11 mouse cellular contexts compared by ENCODE assay signal in the genomic region with DNA sequence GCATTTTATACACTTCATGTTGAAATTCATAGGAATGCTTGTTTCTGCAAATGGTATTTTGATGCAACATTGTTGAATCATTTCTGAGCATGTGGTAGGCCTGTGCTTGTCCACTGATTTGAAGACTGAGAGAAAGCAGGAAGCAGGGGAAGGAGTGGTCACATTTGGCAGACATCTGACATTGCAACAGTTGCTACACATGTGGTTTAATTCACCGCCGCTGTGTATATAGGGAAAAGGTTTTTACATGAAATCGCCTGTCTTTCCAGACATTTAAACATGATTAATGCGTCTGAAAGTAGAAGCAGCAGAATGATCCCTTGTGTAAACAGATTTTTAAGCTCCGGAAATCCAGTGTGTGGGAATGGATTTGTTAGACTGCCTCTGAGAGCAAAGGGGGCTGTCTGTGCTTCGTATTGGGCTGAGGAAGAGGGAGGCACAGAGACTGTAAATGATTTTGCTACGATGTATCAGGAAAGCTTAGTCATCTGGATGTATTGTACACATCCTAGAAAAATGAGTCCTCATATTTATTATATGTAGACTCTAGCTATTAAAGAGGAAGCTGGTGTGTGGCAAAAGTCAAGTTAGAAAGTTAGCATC. TPM values are rescaled to one million over a fixed set of nuclear protein-coding genes. Genes with fewer than 3 reads are reported as not detected.
DNase-seq lines count a peak whose midpoint lies in the region; ATAC-seq and TF ChIP-seq lines count a peak whose summit lies in the region.
"Had no signal": no experiment of that assay in that cellular context is flagged by ENCODE, and none has a peak within 500 bp of the region (broad histone marks: within the 10 kb centered on the region; RNA-seq: fewer than 3 reads in every experiment).

No protein-coding gene starts in this region.

- H3K27ac ChIP-seq in hindbrain, embryonic 11.5 days (ENCODE audit: low read depth, low read length), result no peak overlapping the region
- H3K27ac ChIP-seq in hindbrain, embryonic 10.5 days, result no peak overlapping the region
- peak overlapping the region; percentile 96 for H3K27ac ChIP-seq in embryonic fibroblast, embryonic 13.5 days (ENCODE audit: insufficient read depth, low read length)
- H3K27ac ChIP-seq in forebrain, embryonic 11.5 days (ENCODE audit: low read depth, low read length), result no peak overlapping the region

- H3K9ac ChIP-seq in hindbrain, embryonic 11.5 days (ENCODE audit: low read depth, low read length), result no peak overlapping the region
- no peak overlapping the region for H3K9ac ChIP-seq in forebrain, embryonic 11.5 days (ENCODE audit: low read length)

- no peak for ATAC-seq in hindbrain, embryonic 11.5 days (ENCODE audit: low FRiP score)
- no peak for ATAC-seq in forebrain, embryonic 11.5 days (replicated peaks; ENCODE audit: low FRiP score)

- peak; percentile 1 for DNase-seq in hindbrain, embryonic 11.5 days (ENCODE audit: low spot score)
- DNase-seq in hindbrain, embryonic 10.5 days (ENCODE audit: low spot score), result no peak
- DNase-seq in NIH3T3 (ENCODE audit: low read depth), result peak; percentile 94
- peak; percentile 51 for DNase-seq in lung, postnatal 36 days
- no peak for DNase-seq in right cerebral cortex, postnatal 14 days
- DNase-seq in forebrain, embryonic 11.5 days (ENCODE audit: low spot score), result no peak
- no peak for DNase-seq in layer of hippocampus, postnatal 10 days (ENCODE audit: low spot score in 2 of 2)
- DNase-seq: cerebellum, adult 11-12 months had no signal

- no peak; the same call in 1 of the 2 replicates for TF ChIP-seq POLR2A in embryonic fibroblast, embryonic 13.5 days (IDR thresholded peaks at IDR 0.05; ENCODE audit: low read depth, low read length)

- WGBS in hindbrain, embryonic 11.5 days, result 78% methylated on average over 7 of the region's 7 CpGs
- 82% methylated on average over 7 of the region's 7 CpGs for WGBS in hindbrain, embryonic 10.5 days
- 84% methylated on average over 7 of the region's 7 CpGs for WGBS in forebrain, embryonic 11.5 days

- H3K4me2 ChIP-seq in hindbrain, embryonic 11.5 days (replicated peaks; ENCODE audit: low read depth, low read length), result no peak overlapping the region
- no peak overlapping the region for H3K4me2 ChIP-seq in forebrain, embryonic 11.5 days (ENCODE audit: low read depth, low read length, severe bottlenecking)

- H3K36me3 ChIP-seq in hindbrain, embryonic 11.5 days (ENCODE audit: control insufficient read depth, insufficient read depth, low read length), result no peaks in the 10 kb centered on the region
- no peaks in the 10 kb centered on the region for H3K36me3 ChIP-seq in hindbrain, embryonic 10.5 days
- H3K36me3 ChIP-seq in forebrain, embryonic 11.5 days (ENCODE audit: control insufficient read depth, insufficient read depth, low read length), result no peaks in the 10 kb centered on the region

- no peaks in the 10 kb centered on the region for H3K27me3 ChIP-seq in hindbrain, embryonic 11.5 days (ENCODE audit: control insufficient read depth, insufficient read depth, low read length)
- no peaks in the 10 kb centered on the region for H3K27me3 ChIP-seq in hindbrain, embryonic 10.5 days (ENCODE audit: insufficient read depth, poor library complexity, severe bottlenecking)
- H3K27me3 ChIP-seq in forebrain, embryonic 11.5 days (ENCODE audit: control insufficient read depth, insufficient read depth, low read length), result no peaks in the 10 kb centered on the region

- no peaks in the 10 kb centered on the region for H3K4me1 ChIP-seq in hindbrain, embryonic 11.5 days (replicated peaks; ENCODE audit: control insufficient read depth, insufficient read depth, low read length)
- H3K4me1 ChIP-seq in hindbrain, embryonic 10.5 days (replicated peaks), result no peaks in the 10 kb centered on the region
- peaks cover 20% of the 10 kb centered on the region for H3K4me1 ChIP-seq in embryonic fibroblast, embryonic 13.5 days (ENCODE audit: control insufficient read depth, insufficient read depth, low read length)
- H3K4me1 ChIP-seq in forebrain, embryonic 11.5 days (replicated peaks; ENCODE audit: control insufficient read depth, insufficient read depth, low read length), result no peaks in the 10 kb centered on the region

- no peak overlapping the region for H3K4me3 ChIP-seq in hindbrain, embryonic 11.5 days (ENCODE audit: low read depth, low read length)
- H3K4me3 ChIP-seq in hindbrain, embryonic 10.5 days, result no peak overlapping the region
- H3K4me3 ChIP-seq in embryonic fibroblast, embryonic 13.5 days (ENCODE audit: insufficient read depth, low read length), result no peak overlapping the region
- no peak overlapping the region for H3K4me3 ChIP-seq in forebrain, embryonic 11.5 days (ENCODE audit: low read depth, low read length)

- H3K9me3 ChIP-seq in hindbrain, embryonic 11.5 days (ENCODE audit: control insufficient read depth, low read length), result no peaks in the 10 kb centered on the region
- H3K9me3 ChIP-seq in hindbrain, embryonic 10.5 days, result no peaks in the 10 kb centered on the region
- H3K9me3 ChIP-seq in forebrain, embryonic 11.5 days (ENCODE audit: control insufficient read depth, low read length), result no peaks in the 10 kb centered on the region

- no peak for TF ChIP-seq CTCF in embryonic fibroblast, embryonic 13.5 days (IDR thresholded peaks at IDR 0.05; ENCODE audit: borderline replicate concordance, insufficient read depth, low read length)

RNA-seq across cellular contexts. Expression of a gene that starts 24.6 kb away (rescaled TPM):
- polyA plus RNA-seq in hindbrain, embryonic 11.5 days (2014; fragmentation: Nextera tagmentation; extraction: Ambion mirVana), result not detected in 2 replicates
- polyA plus RNA-seq in hindbrain, embryonic 10.5 days (2016; fragmentation: Nextera tagmentation; extraction: Ambion mirVana), result not detected in 2 replicates
- polyA plus RNA-seq in embryonic fibroblast, embryonic 13.5 days (2011; ENCODE audit: insufficient read length, low read depth, missing spikeins), result 1.0 TPM in 1 of 2 replicates, not detected in the other
- not detected in 2 replicates for polyA plus RNA-seq in forebrain, embryonic 11.5 days (2014; fragmentation: Nextera tagmentation; extraction: Ambion mirVana)
- total RNA-seq in layer of hippocampus, postnatal 10 days (2021), result not detected
- total RNA-seq: heart, postnatal 14 days; MEL had no signal

RNA-seq across cellular contexts. Expression of a gene that starts 37.9 kb away (rescaled TPM):
- polyA plus RNA-seq in hindbrain, embryonic 11.5 days (2014; fragmentation: Nextera tagmentation; extraction: Ambion mirVana), result 1.1 and 1.2 TPM in 2 replicates
- 0.56 and 1.3 TPM in 2 replicates for polyA plus RNA-seq in hindbrain, embryonic 10.5 days (2016; fragmentation: Nextera tagmentation; extraction: Ambion mirVana)
- polyA plus RNA-seq in embryonic fibroblast, embryonic 13.5 days (2011; ENCODE audit: insufficient read length, low read depth, missing spikeins), result 7.3 TPM in 1 of 2 replicates, not detected in the other
- polyA plus RNA-seq in forebrain, embryonic 11.5 days (2014; fragmentation: Nextera tagmentation; extraction: Ambion mirVana), result 0.87 and 0.91 TPM in 2 replicates
- total RNA-seq in layer of hippocampus, postnatal 10 days (2021), result 1 to 10 TPM in 1 of 2 experiments, not detected in 1; 1.5 TPM
- total RNA-seq: MEL had no signal

Comparison
In these comparisons a context has a peak if more than half of its experiments do, and no peak if none do; other contexts are left out.
1. DNase-seq: peak in hindbrain, embryonic 11.5 days (single experiment), NIH3T3 (single experiment) and lung, postnatal 36 days (single experiment); none in hindbrain, embryonic 10.5 days (single experiment), right cerebral cortex, postnatal 14 days (single experiment), forebrain, embryonic 11.5 days (single experiment) and layer of hippocampus, postnatal 10 days (0 of 2).